Mouse (Mus musculus) A20 (cell line): Measurements from ENCODE around the gene Tsen34.
"Not testable (repeated sequence)": the region's sequence is repeated elsewhere in the genome, so short reads cannot be mapped to it uniquely, and the experiment has no call there.

Source experiments
- DNase-seq: peaks from one replicate; pipeline ENCODE4 v3.0.0-alpha.2; 2011; ENCODE audit warnings: low read depth, low spot score

Gene Tsen34

GRCm38 (mm10) chr7:3685400-3686187, 7.1 kb upstream of the Tsen34 start:
- DNase-seq: no peak

DNA sequence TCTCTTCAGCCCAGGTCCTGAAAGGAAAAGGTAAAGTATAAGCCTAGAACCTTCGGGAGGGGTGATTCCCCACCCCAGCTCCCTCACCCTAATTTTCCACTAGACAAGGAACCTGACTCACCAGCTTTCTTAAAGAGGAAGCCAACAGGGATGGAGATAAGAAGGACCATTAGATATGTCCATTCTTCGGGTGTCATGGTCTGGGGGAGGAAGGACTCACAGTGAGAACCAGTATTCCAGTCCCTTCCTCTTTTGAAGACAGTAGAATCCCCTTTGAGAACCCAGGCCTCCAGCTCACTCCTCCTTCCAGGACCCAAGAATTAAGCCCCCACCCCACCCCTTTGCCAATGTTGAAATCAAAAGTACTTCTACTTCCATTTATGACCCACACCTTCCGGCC, 744 bp upstream of the Tsen34 start:
- DNase-seq: no peak

GRCm38 (mm10) chr7:3692987-3693808, 535 bp downstream of the Tsen34 start, which contains the start of gene Mboat7:
Mboat7 (minus strand) TSS chr7:3693523.
- peak; percentile 99 for DNase-seq

DNA sequence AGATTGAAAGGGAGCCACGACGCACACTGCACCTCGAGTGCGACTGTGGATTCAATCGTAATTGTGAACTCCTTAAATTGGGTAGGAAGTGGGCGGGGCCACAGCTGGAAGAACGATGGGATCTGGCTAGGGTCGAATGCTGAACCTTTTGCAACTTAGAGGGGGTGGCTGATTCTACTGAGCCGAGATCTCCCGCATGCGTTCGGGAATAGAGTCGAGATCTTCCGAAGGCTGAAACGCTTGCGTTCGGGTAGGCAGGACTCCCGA, 1.1 kb downstream of the Tsen34 start:
- DNase-seq: no peak

- DNase-seq: peak; percentile 95
Observed at GRCm38 (mm10) chr7:3694076-3694948, 1.6 kb downstream of the Tsen34 start.

DNA sequence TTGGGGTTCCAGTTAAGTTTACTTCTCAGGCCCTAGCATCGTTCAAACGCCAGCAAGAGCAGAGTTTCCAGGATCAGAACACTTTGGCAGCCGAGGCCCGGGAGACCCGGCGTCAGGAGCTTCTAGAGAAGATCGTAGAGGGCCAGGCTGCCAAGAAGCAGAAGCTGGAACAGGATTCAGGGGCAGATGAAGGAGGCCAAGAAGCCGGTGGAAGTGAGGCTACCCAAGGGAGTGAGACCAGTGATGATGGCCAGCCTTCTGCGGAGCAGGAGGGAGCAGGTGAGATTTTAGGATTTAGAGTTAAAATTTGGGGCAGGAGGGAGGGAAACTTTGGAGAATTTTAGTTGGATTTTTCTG, 2.3 kb downstream of the Tsen34 start:
- not testable (repeated sequence) for DNase-seq

- no peak for DNase-seq
Observed at GRCm38 (mm10) chr7:3698471-3698870, 5.8 kb downstream of the Tsen34 start.

- DNase-seq: peak; percentile 49
Observed at GRCm38 (mm10) chr7:3703148-3703878, 10.7 kb downstream of the Tsen34 start.

- peak; percentile 96 for DNase-seq
Observed at GRCm38 (mm10) chr7:3703879-3704441, 11.3 kb downstream of the Tsen34 start, which contains the start of gene Rps9. Rps9 (plus strand) TSS chr7:3703993.

DNA sequence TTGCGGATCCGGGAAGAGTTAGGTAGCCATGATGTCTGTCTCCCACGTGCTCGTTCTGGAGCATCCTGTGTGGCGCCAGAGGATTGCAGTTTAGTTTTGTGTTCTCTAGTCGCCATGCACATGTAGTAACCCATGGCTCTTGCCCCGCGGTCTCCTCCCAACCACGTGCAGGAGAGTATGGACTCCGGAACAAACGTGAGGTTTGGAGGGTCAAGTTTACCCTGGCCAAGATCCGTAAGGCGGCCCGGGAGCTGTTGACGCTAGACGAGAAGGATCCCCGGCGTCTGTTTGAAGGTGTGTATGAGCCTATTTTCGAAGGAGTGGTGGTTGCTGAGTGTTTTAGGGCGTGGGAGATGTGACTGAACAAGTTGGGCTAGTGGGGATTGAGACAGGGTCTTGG, 11.8 kb downstream of the Tsen34 start:
- no peak for DNase-seq

DNA sequence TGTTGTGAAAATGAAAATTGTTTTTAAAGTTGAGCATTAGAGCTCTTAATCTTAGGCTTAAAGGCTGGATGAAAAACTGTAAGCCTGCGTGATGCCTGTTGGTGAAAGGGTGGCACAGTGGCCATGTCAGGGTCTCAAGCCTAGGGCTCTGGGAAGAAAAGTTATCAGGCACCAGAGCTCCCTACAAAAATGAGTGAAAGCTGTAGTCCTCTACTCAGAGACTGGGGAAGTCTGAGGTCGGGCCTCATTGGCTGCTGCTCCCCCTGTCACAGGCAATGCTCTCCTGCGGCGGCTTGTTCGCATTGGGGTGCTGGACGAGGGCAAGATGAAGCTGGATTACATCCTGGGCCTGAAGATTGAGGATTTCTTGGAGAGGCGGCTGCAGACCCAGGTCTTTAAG, 12.8 kb downstream of the Tsen34 start:
- not testable (repeated sequence) for DNase-seq

GRCm38 (mm10) chr7:3705911-3706310, 13.2 kb downstream of the Tsen34 start:
- DNase-seq: no peak

DNA sequence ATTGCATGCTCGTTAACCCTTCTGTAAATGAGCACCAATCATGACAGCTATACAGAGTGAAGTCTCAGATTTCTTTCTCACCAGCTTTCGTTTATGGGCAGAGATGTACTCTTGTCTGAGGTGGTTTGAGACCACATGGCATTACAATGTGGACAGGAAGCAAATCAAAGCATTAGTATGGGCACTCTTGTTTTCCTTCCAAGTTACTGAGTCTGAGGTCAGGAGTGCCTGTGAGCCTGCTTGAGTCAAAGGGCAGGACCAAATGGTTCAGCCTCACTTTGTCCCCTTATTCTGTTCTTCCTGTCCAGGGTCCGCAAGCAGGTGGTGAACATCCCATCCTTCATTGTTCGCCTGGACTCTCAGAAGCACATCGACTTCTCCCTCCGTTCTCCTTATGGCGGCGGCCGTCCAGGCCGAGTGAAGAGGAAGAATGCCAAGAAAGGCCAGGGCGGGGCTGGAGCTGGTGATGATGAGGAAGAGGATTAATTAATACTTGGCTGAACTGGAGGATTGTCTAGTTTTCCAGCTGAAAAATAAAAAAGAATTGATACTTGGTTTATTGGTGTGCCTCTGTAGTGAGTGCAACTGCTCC, 13.8 kb downstream of the Tsen34 start:
- no peak for DNase-seq

GRCm38 (mm10) chr7:3707027-3707426, 14.4 kb downstream of the Tsen34 start:
- DNase-seq: peak; percentile 53

GRCm38 (mm10) chr7:3707568-3708413, 15.1 kb downstream of the Tsen34 start:
- peak; percentile 40 for DNase-seq

GRCm38 (mm10) chr7:3708447-3708980, 15.9 kb downstream of the Tsen34 start:
- DNase-seq: peak; percentile 36

GRCm38 (mm10) chr7:3709000-3709399, 16.3 kb downstream of the Tsen34 start:
- DNase-seq: peak; percentile 52

DNA sequence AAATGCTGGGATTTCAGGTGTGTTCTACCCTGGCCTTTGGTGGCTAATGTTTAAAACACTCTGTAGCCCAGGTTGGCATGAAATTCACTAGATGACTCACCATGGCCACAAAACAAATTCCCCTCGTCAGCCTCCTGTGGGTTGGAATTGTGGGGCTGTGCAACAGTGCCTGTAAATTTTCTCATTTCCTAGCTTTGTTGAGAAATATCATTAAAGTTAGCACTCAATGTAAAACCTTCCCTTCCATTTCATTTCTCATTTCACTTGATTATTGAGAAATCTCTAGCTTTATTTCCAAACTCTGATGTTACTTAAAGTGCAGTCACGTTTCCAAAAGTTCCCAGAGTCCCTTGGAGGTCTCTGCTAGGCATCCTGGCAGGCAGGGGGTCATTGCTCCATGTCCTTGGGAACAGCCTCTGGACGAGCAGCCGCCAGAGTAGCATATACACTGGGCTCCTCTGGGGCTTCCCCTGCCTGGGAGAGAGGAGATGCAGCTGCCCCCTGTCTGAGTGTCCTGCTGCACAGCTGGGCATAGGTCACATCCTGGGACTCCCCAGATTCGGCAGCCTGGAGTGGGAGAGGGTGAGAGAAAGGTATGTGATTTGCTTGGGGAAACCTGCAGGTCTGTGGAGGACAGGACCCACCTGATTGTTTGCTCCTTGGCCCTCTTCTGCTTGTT, 19.7 kb downstream of the Tsen34 start:
- no peak for DNase-seq

DNA sequence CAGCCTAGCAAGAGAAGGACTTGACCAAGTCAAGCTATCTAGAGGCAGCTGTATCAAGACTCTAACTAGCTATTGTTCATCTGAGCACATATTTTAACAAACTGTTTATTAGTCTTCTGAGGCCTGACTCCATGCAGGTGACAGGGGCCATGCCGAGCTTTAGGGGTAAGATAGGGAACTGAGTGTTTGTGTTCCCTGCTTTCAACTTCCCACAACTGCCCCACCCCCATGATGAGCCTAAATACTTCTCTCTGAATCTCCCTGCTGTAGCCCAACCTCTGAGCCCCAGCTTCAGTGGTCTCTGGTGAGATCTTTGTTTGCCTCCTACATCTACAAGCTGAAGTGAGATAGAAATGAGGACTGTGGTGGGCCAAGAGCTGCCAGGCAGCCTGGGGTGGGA, 22.6 kb downstream of the Tsen34 start:
- peak; percentile 33 for DNase-seq
